Mouse (Mus musculus) limb, embryonic 14.5 days (tissue): ENCODE results near the gene Ubtf. TPM values are rescaled to one million over a fixed set of nuclear protein-coding genes. Genes with fewer than 3 reads are reported as not detected.

Source experiments
- ATAC-seq: fragments of 200-750 bp; cut with Nextera tagmentation; 2 replicates; pipeline ENCODE4 v1.8.0; 2017; ENCODE audit warnings: low read depth, moderate number of reproducible peaks, moderate TSS enrichment; ENCODE audit not compliant: low FRiP score
- DNase-seq: peaks from one replicate; pipeline ENCODE4 v3.0.0-alpha.2; 2015; ENCODE audit warnings: low spot score
- H3K27ac ChIP-seq: fragments of 300-500 bp; sonication (generic); replicated peaks from 2 replicates; pipeline ENCODE4 v1.5.1; 2014; ENCODE audit warnings: low read depth, mild to moderate bottlenecking, low read length, moderate library complexity, mixed read lengths
- H3K27me3 ChIP-seq: fragments of 300-500 bp; sonication (generic); 2 replicates; pipeline ENCODE4 v1.6.1; 2014; ENCODE audit warnings: low read length, mixed read lengths; ENCODE audit not compliant: control insufficient read depth, insufficient read depth
- H3K36me3 ChIP-seq: fragments of 300-500 bp; sonication (generic); 2 replicates; pipeline ENCODE4 v1.6.1; 2014; ENCODE audit warnings: mild to moderate bottlenecking, low read length, moderate library complexity, mixed read lengths; ENCODE audit not compliant: control insufficient read depth, insufficient read depth
- H3K4me1 ChIP-seq: fragments of 300-500 bp; sonication (generic); 2 replicates; pipeline ENCODE4 v1.6.1; 2014; ENCODE audit warnings: antibody characterized with exemption, low read length, mixed read lengths; ENCODE audit not compliant: control insufficient read depth, insufficient read depth
- H3K4me2 ChIP-seq: fragments of 300-500 bp; sonication (generic); replicated peaks from 2 replicates; pipeline ENCODE4 v1.6.1; 2014; ENCODE audit warnings: low read depth, mild to moderate bottlenecking, low read length, moderate library complexity; ENCODE audit not compliant: severe bottlenecking
- H3K4me3 ChIP-seq: fragments of 300-500 bp; sonication (generic); replicated peaks from 2 replicates; pipeline ENCODE4 v1.5.1; 2014; ENCODE audit warnings: low read length
- H3K9ac ChIP-seq: fragments of 300-500 bp; sonication (generic); 2 replicates; pipeline ENCODE4 v1.6.1; 2014; ENCODE audit warnings: mild to moderate bottlenecking, low read depth, low read length, moderate library complexity; ENCODE audit not compliant: severe bottlenecking
- H3K9me3 ChIP-seq: fragments of 300-500 bp; sonication (generic); 2 replicates; pipeline ENCODE4 v1.6.1; 2016; ENCODE audit warnings: low read length; ENCODE audit not compliant: control insufficient read depth
- POLR2A ChIP-seq: fragments of 200-500 bp; IDR thresholded peaks from 2 replicates; pipeline ENCODE4 v1.8.0; 2012; ENCODE audit warnings: inconsistent platforms, mild to moderate bottlenecking, moderate library complexity, borderline replicate concordance; ENCODE audit not compliant: insufficient read depth, insufficient read length; ENCODE audit errors: extremely low read depth
- WGBS: fragments of 180-500 bp; shearing (Covaris S2); extraction: QIAGEN DNeasy Blood & Tissue Kit; methylation state at CpG from one replicate; pipeline ENCODE4 v1.1.7; 2014; 5-methylcytosine and 5-hydroxymethylcytosine counted together
- polyA plus RNA-seq, 2 experiments: library from polyadenylated mRNA; depleted of rRNA in 1 of 2; stranded (reverse) in 1 of 2; unstranded in 1 of 2; fragments of >200 nt; fragmentation: Nextera tagmentation in 1 of 2; extraction: Ambion mirVana in 1 of 2; gene quantifications; 2 replicates each; pipeline versions ENCODE4 v1.2.1 to v1.2.3; 2012 to 2014

Ubtf gene
- polyA plus RNA-seq, 2 experiments = 79.7 to 81.3 TPM

- Histone ChIP-seq H3K9ac (peak overlapping the region; percentile 91), H3K27ac (peak overlapping the region; percentile 99), H3K36me3 (peaks cover 13% of the 10 kb centered on the region; the same call in 1 of the 2 replicates), H3K9me3 (no peaks in the 10 kb centered on the region), H3K4me2 (peak overlapping the region; percentile 89), H3K4me1 (peaks cover 13% of the 10 kb centered on the region; the same call in 1 of the 2 replicates), H3K27me3 (no peaks in the 10 kb centered on the region), H3K4me3 (peak overlapping the region; percentile 89)
- 25% methylated on average over 27 of the region's 27 CpGs for WGBS
- DNase-seq (no peak), ATAC-seq (peak; percentile 7)
- TF ChIP-seq POLR2A = no peak
These were observed 21.7 kb downstream of the Ubtf start for GRCm38 (mm10) chr11:102297577-102298556.

GRCm38 (mm10) chr11:102296491-102297472 is 22.8 kb downstream of the Ubtf start, which contains the start of gene Atxn7l3:
Gene Atxn7l3, minus strand, starts transcription at chr11:102296631.
- peak; percentile 74; the same call in 1 of the 2 replicates for TF ChIP-seq POLR2A
- 0% methylated on average over 46 of the region's 125 CpGs for WGBS

GRCm38 (mm10) chr11:102295598-102296471 is 23.7 kb downstream of the Ubtf start:
- Histone ChIP-seq H3K9me3 (no peaks in the 10 kb centered on the region), H3K9ac (peak overlapping the region; percentile 91), H3K4me1 (peaks cover 13% of the 10 kb centered on the region; the same call in 1 of the 2 replicates), H3K27me3 (no peaks in the 10 kb centered on the region), H3K27ac (peak overlapping the region; percentile 99), H3K36me3 (peaks cover 34% of the 10 kb centered on the region), H3K4me2 (peak overlapping the region; percentile 77), H3K4me3 (peak overlapping the region; percentile 89)
- TF ChIP-seq POLR2A = 0 out of 2 replicates have a peak, but pooled peaks have one; percentile 44
- peak; percentile 41 for ATAC-seq
- WGBS = under 1% methylated on average over 35 of the region's 73 CpGs
- peak; percentile 69 for DNase-seq

More at GRCm38 (mm10) chr11:102296491-102297472, 22.8 kb downstream of the Ubtf start, which contains the start of gene Atxn7l3:
- no peaks in the 10 kb centered on the region for H3K27me3 ChIP-seq
- H3K9me3 ChIP-seq = no peaks in the 10 kb centered on the region
- peak within 1 kb of the TSS; percentile 99 for H3K27ac ChIP-seq
- DNase-seq (peak; percentile 98), ATAC-seq (peak; percentile 92)
- peak within 1 kb of the TSS; percentile 89 for H3K4me2 ChIP-seq
- peak within 1 kb of the TSS; percentile 89 for H3K4me3 ChIP-seq
- H3K36me3 ChIP-seq = peaks cover 24% of the 10 kb centered on the region
- H3K4me1 ChIP-seq = peaks cover 13% of the 10 kb centered on the region; the same call in 1 of the 2 replicates
- peak within 1 kb of the TSS; percentile 91 for H3K9ac ChIP-seq

GRCm38 (mm10) chr11:102294887-102295597 is 24.5 kb downstream of the Ubtf start:
- TF ChIP-seq POLR2A = no peak
- DNase-seq (peak; percentile 48), ATAC-seq (no peak)
- H3K4me3 ChIP-seq = peak overlapping the region; percentile 89
- H3K36me3 ChIP-seq = peaks cover 42% of the 10 kb centered on the region
- peak overlapping the region; percentile 77 for H3K4me2 ChIP-seq
- H3K27ac ChIP-seq = peak overlapping the region; percentile 99
- no peaks in the 10 kb centered on the region for H3K9me3 ChIP-seq
- H3K4me1 ChIP-seq = peaks cover 13% of the 10 kb centered on the region; the same call in 1 of the 2 replicates
- 72% methylated on average over 12 of the region's 12 CpGs for WGBS
- H3K9ac ChIP-seq = peak overlapping the region; percentile 91
- no peaks in the 10 kb centered on the region for H3K27me3 ChIP-seq
